Mouse (Mus musculus) megakaryocyte, adult 5-6 weeks (primary cell): ENCODE results near the gene Nr2f6. TPM values are rescaled to one million over a fixed set of nuclear protein-coding genes. Genes with fewer than 3 reads are reported as not detected.

Experiments
- ATAC-seq: 2 replicates; pipeline ENCODE4 v1.8.0; 2016; ENCODE audit warnings: mild to moderate bottlenecking, inconsistent platforms; ENCODE audit not compliant: poor library complexity, severe bottlenecking
- total RNA-seq, 2 experiments: library from RNA; stranded (forward) in 1 of 2; stranded (reverse) in 1 of 2; fragments of 153-499, 151-499 nt in 1 of 2; fragments of 221-1000, 200-1000 nt in 1 of 2; gene quantifications; 2 replicates each; pipeline versions ENCODE4 v1.2.3 to v1.2.4; 2015 to 2017

Gene Nr2f6
- total RNA-seq (2015) (8.2 and 13.8 TPM in 2 replicates), total RNA-seq (2017) (6.9 and 9.1 TPM in 2 replicates)

DNA sequence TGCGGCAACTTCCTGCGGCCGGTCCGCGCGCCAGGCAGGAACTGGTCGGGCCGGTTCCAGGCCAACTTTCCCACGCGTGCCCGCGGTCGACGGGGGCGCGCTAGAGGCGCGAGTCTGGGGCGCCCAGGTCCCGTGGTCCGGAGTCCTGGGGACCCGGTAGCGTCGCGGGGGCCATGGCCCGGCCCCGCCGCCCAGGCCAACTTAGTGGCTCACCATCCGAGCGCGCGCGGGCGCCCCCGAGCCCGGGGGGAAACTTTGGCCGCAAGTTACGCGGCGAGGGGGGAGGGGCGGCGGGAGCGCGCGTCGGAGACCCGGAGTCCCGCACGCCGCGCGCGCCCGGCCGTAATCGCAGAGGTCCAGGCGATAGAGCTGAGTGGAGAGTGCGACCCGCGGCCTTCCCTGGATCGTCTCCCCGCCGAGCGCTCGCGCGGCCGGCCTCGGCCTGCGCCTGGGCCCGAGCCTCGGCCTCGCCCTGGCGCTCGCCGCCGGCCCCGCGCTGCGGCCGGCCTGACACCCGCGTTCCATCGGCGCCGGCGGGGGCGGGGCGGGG, at the start of gene Nr2f6:
Gene Nr2f6 (minus strand): TSS at position 540 of the 550 bp plus-strand sequence.
- peak; percentile 41 for ATAC-seq

DNA sequence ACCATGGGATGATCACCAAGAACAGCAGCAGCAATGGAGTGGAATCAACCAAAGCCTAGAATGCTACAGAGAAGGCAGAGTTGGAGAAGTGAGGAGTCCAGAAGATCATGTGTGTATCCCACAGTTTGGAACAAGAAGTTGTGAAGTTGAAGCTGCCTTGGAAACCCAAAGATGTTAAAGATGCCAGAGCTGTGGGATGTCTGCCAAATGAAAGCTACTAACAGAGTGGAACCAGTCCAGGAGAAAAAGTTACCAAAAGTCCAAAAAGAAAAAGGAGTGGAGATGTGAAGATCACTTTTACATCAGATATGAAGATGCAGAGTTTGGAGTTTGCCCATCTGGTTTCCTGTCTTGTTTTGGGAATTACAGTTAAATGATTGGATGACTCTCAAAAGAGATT, 40.4 kb upstream of the Nr2f6 start:
- no peak for ATAC-seq

DNA sequence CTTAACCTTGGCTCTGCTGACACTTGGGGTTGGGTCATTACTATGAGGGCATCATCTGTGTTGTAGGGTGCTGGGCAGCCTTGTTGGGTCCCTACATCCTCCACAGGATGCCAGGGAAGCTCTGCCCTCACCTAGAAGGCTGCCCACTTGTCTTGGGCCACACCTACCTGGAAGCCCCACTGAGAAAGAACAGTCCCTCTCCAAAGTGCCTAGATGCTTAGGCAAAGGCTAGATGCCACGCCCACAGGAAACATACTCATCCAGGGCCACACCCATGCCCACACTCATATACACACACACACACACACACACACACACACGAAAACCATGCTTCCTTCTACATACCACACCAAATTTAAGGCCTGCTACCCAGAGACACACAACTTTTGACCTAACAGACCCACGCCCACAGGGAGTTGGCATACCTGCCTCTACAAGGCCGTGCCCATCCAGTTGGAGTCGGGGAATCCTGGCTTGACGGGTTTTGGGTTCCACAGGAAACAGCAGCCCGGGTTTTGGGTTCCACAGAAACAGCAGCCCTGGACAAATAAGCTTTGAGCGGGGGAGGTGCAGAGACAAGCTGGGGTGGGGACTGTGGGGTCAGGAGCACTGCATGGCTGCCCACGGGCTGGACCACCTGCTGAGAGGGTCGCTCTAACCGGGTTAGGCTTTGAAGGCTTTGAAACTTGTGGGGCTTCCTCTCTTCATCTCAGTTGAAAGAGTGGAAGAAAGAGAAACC, 29.9 kb upstream of the Nr2f6 start:
- ATAC-seq: 0 out of 2 replicates have a peak, but pooled peaks have one; percentile 36

DNA sequence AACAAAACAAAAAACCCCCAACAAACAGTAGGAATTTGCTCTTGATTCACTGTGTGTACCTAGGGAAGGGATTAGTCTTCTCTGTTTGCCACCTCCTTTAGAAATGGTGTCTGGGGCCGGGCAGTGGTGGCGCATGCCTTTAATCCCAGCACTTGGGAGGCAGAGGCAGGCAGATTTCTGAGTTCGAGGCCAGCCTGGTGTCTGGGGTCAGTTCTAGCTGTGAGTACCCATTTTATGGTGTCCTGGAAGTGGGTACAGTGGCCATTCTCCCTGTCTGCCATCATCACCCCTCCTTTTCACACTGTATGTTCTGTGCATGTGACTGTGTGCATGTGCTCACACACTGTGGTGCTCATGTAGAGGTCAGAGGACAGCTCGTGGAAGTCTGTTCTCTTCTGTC, 26.5 kb upstream of the Nr2f6 start:
- no peak for ATAC-seq

DNA sequence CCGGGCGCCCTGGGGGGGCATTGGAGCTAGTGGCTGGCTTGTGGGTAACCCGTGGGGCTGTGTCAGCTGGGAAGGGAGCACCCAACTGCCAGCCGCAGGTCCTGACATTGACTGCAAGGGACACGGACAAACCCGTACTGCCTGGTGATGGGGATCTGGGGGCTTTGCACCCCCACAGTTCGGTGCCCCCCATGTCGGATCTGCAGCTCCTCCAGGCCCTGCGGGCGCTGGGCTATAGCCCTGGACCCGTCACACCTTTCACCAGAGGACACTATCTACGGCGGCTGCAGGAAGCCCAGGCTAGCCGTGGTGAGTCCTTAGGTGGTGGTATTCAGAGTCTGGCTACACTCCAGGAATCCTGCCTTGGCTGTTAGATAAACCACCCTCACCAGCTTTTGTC, 25.7 kb upstream of the Nr2f6 start:
- no peak for ATAC-seq

DNA sequence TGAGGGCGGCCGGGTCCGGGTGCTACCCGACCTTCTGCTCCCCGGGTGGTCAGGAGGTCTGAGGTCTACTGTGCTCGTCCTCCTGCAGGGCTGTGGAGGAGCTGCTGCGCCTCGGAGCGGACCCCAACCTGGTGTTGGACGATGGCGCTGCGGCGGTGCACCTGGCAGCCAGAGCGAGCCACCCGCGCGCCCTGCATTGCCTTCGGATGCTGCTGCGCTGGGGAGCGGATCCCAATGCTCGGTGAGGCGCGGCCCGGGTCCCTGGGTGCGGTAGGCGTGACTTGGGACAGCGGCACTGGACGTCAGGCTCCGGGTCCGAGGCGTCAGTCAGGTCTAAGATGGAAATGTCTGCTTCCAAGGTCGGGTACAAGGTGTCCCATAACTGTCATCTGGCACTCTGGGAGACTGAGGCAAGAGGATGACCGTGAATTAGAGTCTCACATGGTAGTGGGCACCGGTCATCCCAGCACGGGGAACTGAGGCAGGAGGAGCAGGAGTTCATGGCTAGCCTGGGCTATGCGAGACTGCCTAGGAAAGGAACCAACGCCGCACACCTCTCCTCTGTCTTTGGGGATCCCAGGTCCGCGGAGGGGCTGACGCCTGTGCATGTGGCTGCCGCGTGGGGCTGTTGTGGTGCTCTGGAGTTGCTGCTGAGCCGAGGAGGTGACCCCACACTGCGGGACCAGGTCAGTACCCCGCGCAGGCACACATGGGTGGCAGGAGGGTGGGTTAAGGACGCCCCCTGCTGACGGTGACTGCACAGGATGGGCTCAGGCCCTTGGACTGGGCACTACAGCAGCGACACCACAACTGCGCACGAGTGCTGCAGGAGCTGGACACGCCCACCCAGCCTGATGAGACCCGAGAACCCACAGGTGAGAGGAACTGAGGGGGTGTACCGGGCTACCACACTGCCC, 24.6 kb upstream of the Nr2f6 start:
- ATAC-seq: peak; percentile 72

DNA sequence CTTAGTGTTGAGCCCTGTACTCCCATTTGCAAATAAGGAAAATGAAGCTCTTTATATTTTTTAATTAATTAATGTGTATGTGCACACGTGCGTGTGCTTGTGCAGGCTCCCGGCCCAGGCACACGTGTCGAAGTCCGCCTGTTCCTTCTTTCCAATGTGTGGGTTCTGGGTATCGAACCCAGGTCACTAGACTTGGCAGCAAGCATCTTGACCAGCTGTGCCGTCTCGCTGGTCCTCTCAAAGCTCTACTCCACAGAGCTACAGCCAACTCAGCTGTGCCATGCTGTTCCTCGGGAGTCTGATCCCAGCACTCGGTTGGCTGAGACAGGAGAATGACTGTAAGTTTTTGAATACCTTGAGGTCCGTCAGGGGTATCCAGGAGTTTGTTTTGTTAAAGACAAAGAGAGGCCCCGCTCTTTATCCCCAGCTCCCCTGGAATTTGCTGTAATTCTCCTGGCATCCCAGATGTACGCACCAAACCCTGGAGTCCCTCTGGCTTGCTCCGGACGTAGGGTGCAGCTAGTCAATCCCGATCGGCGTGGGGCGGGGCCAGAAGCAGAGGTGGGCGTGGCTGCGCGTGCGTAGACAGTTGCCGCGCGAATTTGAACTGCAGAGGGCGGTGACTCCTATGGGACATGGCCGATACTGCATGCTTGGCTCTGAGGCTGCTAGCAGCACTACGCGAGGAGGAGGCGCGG, 23.8 kb upstream of the Nr2f6 start, which contains the start of gene Ankle1:
Gene Ankle1 (plus strand): TSS at position 610 of the 698 bp plus-strand sequence.
- peak; percentile 89 for ATAC-seq

DNA sequence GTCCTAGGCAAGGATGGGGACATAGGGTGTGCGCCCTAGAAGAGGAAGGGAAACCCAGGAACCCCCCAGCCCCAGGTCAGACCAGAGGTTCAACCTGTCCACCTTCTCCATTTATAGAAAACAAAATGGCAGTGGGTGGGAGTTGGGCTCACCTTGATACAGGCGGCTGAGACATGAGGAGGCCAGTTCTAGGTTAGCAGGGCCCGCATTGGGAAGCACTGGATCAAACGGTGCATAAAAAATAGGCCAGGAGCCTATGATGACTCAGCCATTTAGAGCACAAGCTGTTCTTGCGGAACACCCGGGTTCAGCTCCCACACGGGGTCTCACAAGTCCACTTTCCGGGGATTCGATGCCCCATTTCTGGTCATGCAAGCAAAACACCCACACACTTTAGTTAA, 23.2 kb upstream of the Nr2f6 start:
- no peak for ATAC-seq

DNA sequence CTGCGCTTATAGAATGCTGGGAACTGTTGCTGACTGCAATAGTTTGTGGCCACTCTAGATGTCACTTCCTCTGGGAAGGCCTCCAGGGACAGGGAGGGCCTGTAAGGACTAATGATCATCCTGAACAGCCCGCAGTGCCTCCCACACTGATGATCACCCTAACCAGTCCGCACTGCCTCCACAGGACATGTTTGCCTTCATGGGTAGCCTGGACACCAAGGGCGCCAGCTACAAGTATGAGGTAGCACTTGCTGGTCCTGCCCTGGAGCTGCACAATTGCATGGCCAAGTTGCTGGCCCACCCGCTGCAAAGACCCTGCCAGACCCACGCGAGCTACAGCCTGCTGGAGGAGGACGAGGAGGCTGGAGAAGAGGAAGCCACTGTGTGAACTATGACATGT, 22.3 kb upstream of the Nr2f6 start:
- no peak for ATAC-seq

DNA sequence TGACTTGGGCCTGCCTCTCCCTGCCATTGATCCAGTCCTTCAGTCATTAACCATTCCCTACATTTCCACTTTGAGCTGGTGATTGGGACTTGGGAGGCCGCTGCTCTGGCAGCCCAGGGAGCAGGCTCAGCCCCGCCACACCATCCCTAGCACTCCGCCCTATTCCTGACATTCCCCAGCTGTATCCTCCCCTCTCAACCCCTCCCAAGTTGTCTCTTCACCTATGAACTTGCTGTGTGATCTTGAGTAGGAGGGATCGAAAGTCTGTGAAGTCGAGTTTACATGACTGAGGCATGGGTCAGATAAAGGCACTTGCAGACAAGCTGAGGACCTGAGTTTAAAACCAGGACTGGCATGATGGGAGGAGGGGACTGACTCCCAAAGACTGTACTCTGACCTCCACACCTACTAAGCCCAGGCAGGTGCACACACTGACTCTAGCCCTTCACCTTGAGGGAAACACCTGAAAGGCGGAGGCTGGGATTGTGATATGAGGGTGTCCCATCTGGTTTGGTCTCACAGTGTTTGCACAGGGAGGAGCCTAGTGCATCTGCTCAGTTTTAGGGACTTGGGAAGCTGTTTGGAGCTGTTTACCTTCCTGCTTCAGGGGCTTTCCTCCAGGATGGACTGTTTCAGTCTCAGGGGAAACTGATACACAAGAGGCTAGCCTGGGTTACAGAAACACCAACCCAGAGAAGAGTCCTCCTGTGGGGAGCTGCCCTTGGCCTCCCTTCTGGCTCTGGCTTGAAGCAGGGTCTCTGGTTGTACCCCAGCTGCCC, 21.5 kb upstream of the Nr2f6 start:
- ATAC-seq: no peak

DNA sequence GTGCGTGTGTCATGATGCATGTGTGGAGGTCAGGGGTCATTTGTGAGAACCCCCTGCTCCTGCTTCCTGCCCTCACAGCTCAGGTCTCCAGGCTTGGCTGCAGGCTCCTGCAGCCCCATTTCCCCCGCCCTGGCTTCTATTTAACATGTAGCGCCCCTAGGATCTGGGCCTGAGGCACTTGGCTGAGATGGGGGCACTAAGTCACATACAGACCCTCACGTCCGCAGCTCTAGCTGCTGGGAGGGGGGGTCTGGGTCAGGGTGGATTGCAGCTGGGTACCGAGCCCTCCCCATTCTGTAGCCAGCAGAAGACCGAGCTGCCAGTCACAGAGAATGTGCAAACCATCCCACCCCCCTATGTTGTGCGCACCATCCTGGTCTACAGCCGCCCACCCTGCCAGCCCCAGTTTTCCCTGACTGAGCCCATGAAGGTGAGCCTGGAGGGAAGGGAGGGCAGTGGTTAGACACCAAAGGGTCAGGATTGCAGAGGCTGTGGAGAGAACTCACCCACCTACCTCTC, 20.7 kb upstream of the Nr2f6 start:
- no peak for ATAC-seq

DNA sequence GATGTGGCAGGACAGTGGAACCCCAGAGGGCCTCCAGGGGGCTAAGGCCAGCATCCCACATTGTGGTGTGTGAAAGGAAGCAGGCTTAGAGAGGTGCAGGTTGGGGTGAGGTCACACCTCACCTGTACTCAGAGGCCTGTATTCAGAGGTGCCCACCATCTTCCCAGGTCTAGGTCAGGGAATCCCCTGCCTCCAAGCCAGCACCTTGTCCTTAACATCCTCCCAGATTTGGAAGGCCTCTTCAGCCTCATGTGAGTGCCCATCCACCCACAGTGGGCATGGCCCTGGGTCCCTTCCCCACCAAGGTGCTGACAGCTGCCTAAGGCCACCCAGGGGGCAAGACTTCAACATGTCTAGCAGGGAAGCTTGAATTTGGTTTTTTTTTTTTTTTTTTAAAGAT, 19.7 kb upstream of the Nr2f6 start:
- ATAC-seq: no peak

DNA sequence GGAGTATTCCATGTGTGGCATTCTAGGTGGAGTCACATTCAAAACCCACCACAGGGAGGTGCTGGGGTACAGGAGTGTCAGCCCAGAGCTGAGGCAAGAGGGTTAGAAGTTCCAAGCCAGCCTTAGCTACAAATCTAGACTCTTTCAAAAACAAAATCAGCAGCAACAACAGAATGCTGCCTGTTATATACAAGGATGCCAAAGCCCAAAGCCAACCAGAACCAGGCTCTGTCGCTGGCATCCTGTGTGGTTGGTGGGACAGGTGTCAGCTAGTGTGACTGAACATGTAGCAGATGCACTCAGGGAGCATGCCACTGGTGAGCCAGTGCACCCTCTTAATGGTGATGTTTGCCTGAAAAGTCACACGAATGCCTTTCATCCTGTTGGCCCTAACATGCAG, 19.1 kb upstream of the Nr2f6 start:
- ATAC-seq: no peak

DNA sequence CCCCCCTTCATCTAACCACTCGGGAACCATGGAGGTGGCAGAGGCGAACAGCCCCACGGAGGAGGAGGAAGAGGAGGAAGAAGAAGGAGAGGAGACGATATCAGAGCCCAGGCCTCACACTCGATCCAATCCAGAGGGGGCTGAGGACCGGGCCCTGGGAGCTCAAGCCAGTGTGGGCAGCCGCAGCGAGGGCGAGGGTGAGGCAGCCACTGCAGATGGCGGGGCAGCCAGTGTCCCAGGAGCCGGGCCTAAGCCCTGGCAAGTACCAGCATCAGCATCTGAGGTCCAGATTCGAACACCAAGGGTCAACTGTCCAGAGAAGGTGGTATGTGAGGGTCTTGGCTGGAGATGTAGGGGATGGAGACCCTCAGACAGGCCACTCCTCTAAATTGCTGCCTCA, 15.9 kb upstream of the Nr2f6 start:
- no peak for ATAC-seq

DNA sequence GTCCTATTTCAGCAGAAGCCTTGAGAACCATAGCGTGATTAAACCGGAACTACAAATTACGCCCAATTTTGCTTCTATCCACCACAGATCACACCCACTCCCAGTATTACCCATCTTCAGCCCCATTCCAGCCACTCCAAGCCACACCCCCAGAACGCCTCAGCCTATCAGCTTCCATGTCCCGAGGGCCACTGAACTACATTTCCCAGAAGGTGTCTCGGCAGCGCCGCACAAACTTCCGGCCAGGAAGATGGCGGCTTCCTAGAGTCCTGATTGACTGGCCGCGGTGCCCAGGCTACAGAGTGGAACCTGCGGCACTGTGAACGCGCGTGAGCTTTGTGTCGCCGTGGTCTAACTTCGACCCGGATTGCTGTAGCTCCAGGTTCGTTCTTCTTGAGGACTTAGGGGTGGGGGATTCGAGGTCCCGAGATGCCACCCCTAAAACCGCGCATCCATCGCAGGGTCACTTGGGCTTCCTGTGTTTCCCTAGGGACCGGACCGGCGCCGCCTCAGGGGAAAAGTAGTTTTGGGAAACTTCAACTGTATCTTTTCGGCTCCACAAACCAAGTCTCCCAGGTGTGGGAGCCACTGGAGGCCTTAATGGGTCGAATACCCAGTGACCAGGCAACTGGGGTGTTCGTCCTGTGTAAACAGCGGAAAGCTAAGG, 15.0 kb upstream of the Nr2f6 start, which contains the start of gene Babam1:
Gene Babam1 (plus strand): TSS at position 223 of the 667 bp plus-strand sequence.
- ATAC-seq: peak; percentile 99

DNA sequence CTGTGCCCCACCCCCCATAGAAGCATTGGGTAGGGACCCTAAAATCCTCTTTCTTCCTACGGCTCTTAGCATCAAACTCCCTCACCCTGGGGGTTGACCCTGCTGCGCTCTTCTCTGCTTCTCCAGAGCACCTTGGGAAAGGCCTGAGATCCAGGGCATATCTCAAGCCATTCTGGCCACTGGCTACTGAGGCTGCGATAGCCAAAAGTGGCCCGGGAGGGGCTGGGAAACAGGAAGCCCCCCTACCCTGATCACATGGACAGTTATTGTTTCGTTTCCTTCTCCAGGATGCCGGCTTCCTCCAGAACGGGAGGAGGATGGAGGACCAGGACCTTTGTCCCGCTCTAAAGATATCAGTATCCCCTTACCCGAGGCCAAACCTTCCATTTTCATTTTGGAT, 13.9 kb upstream of the Nr2f6 start, which contains the start of gene Ushbp1:
Gene Ushbp1 (minus strand): TSS at position 174 of the 400 bp plus-strand sequence.
- no peak for ATAC-seq

DNA sequence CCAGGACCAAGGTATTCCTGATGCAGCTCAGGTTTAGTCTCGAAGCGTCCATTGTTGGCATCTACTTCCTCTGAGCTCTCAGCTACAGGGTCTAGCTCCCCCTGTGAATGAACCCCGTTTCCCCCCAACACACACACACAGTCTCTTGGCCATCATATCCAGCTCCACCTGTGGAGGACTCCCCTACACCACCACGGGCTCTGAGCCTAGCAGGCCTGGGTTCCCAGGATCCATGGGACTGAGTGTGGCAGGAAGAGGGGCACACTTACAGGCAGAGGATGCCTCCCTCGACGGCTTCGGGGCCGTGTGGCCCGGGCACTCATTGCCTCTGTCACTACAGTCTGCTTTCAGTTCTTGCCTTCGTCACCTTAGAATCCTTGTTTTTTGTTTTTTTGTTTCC, 13.3 kb upstream of the Nr2f6 start:
- ATAC-seq: no peak

DNA sequence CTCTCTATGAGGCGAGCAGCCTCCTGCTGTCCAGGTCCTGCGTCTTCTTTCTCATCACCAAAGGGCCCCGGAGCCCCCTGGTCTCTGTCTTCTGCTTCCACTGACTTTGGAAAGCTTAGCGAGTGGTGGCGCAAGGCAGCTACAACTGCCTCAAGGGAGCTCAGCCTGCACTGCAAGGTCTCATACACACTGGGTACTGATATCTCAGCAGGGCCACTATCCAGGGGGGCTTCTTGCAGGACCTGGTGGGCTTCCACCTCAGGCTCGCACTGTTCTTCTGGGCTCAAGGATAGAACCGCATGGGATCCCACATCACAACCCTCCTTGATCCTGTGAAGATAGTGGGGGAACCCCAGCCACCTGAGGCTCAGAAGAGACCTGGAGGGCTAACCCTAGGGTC, 12.7 kb upstream of the Nr2f6 start:
- no peak for ATAC-seq

DNA sequence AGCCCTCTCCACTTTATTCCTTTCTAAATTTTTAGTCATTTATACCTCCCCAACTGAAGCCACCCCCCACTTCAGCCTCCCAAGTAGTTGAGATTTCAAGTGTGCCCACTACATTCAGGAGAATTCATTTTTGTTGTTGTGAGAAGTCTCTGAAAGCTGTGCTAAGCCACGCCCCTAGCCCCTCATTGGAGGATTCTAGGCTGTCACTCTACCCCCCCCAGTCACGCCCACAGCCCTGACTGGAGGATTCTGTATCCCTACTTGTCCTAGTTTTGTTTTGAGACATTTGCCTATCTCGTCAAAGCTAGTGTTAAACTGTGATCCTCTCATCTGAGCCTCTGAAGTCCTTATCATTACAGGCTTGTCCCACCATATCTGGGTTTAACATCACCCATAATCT, 11.1 kb upstream of the Nr2f6 start:
- no peak for ATAC-seq
